Mouse (Mus musculus) spleen, postnatal 4 days (tissue): ENCODE data around the gene Dst.
A peak's percentile ranks its signal among the peaks of the same experiment; 100 is the strongest.

Experiments used
- DNase-seq, 2 experiments: peaks; one replicate each; pipeline ENCODE4 v3.0.0; 2022; ENCODE audit warnings: low spot score in 2 of 2

Dst gene

DNA sequence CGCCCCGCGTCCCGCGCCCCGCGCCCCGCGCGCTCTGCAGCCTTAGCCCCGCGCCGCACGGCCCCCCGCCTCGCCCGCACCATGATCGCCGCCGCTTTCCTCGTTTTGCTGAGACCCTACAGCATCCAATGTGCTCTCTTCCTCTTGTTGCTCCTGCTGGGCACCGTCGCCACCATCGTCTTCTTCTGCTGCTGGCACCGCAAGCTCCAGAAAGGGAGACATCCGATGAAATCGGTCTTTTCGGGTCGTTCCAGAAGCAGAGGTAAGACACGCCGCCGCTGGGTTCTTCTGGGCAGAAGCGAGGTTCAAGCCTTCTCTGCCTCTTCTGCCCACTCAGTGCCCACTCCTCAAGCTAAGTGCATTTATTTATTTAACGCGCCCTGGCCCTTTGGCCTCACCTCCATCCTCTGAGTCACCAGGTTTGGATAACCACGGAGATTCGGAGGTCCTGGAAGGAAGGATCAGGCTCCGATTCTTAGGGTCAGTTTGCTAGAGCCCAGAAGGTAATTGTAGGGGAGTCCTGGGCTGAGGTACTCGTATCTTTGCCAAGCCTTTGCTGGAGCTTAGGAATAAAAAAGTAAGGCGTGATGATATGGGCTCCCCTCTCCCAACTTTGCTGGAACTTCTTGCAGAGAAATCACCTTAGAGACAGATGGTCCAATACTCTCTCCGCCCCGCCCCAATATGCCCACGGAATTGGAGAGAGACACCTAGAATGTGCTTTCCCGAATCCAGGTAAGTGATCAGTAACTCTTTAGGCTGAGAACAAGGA, at the start of gene Dst:
Dst (plus strand) TSS at position 35 of the 772 bp plus-strand sequence.
- DNase-seq = no peak

DNA sequence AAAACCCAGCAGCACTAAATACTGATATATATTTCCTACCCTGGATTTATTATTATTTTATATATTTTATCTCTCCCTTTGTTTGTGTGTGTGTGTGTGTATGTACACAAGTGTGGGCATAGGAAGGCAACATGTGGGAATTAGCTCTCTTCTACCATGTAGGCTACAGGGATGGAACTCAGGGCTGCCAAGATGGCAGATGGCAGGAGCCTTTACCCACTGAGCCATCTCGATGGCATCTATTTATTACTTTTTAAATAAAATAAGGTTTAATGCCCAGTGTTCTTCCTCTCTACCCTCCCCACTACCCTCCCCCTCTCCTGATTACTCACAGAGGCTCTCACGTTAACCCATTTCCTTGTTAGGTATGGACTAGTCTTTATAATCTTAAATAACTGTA, 39.0 kb upstream of the Dst start:
- DNase-seq = no peak

DNA sequence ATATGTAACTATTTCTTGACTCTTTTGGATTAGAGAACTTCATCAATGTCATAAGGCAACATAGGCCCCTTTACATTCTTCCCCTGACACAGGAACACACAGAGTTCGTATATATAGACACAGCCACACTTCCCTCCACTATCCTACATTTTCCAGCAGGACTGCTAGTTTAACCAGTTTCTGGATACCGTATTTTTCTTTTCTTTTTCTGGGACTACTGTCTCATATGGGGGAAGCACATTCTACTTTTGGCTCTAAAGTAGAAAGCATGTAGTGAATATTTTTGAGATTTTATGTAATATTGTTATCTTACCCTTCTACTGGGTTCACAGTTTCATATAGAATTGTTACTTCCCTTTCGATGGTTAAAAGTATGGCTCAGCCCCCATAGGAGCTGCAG, 38.6 kb upstream of the Dst start:
- DNase-seq = no peak

DNA sequence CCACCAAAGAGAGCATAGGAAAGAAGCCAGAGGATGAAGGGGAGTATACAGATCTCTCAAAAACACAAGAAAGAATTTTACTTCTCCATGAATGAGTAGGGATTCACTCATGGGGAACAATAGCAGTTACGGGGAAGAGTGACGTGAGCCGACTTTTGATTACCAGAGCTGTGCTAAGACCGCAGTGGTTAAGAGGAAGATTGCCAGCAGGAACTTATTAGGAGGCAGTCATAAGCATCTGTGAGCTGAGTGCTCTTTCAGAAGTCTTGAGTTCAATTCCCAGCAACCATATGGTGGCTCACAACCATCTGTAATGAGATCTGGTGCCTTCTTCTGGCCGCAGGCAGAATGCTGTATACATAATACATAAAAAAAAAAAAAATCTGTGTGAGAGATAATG, 34.5 kb upstream of the Dst start:
- no peak for DNase-seq

DNA sequence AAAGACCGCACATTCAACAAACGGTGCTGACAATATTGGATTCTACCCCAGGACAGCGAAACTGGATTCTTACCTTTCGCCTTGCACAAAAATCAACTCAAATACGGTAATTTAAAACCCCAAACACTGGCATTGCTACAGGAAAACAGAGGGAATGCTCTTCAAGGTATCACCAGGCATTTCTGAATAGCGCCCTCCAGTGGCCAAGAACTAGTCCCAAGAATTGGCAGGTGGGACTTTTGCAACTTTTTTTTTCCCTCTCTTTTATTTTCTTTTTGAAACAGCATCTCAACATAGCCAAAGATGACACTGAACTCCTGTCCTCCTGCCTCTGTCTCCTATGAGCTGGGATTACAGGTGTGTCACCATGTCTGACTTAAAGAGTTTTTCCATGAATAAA, 32.3 kb upstream of the Dst start:
- DNase-seq = no peak

DNA sequence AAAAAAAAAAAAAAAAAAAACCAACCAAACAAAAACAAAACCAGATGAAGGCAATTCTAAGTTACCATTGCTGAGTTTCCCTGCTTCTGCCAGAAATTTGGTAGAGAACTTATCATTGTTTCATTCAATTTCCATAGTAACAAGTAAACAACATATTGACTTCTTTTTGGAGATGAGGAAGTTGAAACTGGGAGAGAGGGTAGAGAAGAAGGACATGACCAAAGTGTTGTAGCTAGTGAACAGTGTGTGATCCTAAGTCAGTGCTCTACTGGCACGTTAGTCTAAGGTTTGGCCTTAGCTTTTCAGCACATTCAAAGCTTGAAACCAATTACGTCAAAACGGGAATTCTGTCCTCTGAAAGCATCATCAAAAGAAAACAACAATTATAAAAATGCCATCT, 31.6 kb upstream of the Dst start:
- DNase-seq = no peak

DNA sequence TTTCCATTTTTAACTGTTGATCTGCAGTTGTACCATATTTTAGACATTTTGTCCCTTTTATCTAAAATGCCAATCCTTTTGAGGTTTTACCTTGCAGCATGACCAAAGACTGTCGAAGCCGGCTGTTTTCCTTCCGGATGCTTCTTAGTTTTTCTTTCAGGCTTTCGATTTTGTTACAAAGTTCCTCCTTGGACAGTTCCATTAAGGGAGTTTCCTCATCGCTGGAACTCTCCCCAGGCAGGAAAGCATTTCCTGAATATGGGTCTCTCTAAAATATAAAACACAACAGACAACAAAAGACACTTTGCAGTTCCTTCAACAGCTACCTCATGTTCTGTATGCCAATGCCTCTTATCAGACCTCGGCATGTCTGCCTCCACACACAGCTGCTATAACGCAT, 29.9 kb upstream of the Dst start:
- DNase-seq = no peak

DNA sequence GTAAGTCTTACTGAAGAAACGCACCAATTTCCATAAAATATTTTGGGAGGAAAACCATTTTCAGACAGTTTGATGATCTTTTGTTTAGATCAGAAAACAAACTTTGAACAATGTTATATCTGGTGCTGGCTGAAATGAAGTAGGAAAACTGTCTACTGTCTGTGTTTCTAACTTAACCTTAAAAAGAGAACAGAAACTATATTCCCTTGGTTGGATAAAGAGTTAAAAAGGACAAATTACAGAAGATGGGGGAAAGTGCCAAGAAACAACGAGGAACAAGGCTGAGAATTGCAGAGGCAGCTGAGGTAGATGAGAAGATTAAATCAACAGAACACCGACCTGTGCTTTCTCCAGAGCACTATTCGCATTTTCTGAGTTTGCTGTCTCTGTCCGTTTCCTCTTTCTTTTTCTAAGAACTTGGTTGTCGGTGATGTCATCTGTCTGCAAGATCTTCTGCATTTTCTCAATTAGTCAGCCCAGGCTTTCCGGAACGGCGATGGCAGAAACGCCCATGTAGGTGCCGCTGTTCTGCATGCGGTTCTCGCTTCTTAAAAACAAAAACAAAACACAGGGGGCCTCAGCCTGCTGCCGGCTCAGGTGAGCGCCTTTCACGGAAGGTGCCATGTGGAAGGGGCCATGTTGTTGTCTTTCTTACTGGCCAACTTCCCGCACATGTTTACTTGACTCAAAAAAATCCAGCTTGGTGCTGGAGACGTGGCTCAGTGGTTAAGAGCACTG, 24.8 kb upstream of the Dst start:
- peak; percentile 22 to 67 for DNase-seq

DNA sequence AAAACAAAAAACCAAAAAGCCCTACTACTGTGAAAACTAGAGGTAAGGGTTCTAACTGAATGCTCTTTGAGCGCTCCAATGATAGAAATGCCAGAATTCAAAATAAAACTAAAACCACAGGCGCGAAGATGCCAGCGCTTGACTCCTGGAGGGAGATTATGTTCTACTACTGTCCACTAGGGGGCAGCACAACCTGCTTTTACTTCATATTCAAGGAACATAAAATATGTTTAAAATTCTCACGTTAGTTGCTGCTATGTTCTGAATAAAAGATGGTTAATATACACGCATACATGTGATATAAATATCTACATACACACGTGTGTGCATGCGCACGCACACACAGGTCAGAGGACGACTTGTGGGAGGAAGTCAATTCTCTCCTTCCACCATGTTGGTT, 15.2 kb upstream of the Dst start:
- DNase-seq = peak in 1 of 2 experiments; percentile 70

DNA sequence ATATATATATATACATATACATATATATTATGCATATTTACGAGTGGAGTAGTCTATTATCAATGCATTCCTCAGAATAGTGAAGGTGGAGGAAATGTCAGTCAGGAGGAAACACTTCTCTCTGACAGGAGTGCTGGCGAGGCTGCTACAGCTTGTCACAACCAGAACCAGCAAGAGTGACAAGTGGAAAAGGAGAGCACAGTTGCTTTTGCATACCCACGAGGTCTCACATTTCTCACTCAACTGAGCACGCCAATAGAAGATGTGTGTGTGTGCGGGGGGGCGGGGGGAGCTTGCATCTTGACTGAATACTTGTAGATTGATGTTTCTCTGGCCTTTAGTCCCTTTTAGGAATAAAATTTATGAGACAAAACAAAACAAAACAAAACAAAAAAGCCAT, 11.9 kb upstream of the Dst start:
- no peak for DNase-seq

DNA sequence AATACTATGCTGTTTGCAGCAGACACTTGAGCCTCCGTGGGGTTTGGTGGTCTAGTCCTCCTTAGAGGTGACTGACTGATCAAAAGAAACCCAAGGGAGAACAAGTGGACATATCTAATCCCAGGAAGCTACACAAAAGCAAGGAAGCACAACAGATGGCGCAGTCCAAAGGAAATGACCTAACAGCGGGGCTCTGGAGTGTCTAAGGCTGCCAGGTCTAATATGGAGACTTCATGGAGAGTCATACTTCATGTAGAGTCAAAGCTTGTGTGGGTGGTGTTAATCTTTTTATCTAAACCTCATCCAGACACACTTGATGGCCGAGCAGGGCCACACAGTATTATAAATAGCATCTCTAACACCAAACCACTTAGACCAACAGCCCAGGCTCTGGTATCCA, 11.4 kb upstream of the Dst start:
- no peak for DNase-seq

DNA sequence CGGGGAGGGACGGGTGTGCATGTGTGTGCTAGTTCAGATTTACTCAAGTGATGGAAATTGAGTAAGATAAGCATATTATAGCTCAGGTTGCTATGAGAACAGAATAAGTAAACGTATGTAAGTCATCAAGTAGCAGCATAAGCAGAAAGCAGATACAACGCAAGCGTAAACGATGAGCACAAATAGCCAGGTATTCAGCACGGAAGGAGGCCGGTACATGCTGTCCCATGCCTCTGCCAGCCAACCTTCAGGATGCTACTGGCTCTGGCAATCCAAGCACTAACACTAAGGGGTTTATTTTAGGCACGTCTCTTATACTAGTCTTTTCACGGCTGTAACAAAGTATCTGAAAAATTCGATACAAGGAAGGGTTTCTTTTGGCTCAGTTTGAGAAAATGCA, 10.6 kb upstream of the Dst start:
- DNase-seq = no peak

DNA sequence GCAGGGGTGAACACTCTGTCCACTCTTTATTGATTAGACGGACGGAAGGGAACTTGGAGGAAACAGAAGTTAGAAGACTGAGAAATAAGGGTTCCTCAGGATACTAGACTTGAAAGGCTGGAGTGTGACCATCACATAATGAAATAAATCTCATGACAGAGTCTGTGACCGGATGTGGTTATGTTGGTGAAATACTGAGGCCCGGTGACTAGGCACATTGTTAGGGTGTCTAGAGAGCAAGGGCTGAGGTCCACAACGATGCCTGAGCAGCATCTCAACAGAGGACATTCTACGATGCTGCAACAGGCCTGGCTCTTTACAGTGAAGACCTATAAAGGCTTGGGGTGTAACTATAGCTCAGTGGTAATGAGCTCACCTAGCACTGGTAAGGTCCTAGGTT, 9.7 kb upstream of the Dst start:
- no peak for DNase-seq

DNA sequence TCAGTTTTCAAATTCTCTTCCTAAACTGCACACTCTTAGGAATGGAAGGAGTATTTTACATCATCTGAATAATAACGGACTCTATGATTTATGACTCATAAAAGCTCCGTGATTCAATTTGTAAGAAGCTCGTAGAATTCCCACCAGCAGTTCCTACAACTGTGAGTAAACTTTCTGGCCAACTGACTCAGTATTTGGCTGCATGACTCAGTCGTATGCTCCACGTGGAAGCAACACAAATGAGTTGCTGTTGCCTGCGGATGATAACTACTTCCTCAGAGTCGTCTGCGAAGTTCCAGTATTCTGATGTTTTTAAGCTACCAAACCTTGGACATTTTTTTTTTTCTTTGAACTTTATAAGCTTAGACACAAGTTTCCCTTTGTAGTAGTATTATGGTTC, 7.8 kb upstream of the Dst start:
- DNase-seq = no peak

DNA sequence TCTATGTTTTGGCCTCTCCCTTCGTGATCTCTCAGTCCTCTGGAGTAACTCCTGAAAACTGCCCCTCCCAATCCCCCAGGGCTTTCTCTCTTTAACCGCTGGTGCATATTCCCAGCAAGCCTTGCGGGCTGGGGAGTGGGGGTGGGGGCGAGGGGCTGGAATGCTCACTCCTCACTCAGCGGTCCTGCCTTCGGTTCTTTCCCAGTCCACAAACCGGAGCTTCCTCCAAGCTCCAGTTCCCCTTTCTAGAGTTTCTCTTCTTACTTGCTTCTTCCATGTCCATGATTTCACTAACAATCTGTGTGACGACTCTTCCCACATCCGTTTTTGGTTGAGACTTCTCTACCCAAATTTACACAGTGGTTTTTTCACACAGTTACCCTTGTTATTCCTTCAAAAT, 4.4 kb upstream of the Dst start:
- no peak for DNase-seq

DNA sequence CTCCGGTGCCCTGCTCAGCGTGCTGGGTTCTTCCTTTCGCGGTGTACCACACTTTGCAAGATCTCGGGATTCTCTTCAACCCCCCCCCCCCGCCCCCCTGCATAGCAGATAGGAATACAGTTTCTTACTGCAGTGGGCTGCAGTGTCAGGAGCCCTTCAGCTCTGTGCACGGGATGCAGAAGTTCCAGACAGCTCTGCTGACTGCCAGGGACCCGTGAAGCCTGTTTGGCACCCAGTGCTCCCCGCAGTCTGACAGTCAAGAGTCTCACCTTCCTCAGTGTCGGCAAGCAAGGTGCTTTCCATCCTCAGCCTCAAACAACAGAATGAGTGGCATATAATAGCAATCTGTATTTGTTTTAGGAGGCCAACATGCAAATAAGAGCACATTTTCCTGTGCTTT, 1.8 kb upstream of the Dst start:
- no peak for DNase-seq

DNA sequence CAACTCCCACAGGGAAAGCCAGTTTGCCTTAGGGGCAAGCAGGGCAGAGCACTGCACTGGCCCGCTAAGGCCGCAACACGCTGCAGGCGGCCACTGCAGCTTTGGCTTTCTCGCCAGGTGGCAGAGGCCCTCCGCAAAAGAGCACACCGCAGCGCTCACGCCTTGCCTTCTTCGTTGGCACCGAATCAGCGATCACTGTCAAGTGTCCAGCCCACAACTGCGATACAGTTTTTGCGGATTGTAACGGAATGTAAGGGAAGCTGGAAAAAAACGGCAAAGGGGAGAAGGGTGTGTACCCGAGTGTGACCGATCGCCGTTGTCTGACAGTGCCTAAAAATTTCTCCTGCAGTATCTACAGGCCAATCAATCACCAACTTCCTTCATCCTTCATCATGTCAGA, 1.1 kb upstream of the Dst start:
- DNase-seq = no peak

DNA sequence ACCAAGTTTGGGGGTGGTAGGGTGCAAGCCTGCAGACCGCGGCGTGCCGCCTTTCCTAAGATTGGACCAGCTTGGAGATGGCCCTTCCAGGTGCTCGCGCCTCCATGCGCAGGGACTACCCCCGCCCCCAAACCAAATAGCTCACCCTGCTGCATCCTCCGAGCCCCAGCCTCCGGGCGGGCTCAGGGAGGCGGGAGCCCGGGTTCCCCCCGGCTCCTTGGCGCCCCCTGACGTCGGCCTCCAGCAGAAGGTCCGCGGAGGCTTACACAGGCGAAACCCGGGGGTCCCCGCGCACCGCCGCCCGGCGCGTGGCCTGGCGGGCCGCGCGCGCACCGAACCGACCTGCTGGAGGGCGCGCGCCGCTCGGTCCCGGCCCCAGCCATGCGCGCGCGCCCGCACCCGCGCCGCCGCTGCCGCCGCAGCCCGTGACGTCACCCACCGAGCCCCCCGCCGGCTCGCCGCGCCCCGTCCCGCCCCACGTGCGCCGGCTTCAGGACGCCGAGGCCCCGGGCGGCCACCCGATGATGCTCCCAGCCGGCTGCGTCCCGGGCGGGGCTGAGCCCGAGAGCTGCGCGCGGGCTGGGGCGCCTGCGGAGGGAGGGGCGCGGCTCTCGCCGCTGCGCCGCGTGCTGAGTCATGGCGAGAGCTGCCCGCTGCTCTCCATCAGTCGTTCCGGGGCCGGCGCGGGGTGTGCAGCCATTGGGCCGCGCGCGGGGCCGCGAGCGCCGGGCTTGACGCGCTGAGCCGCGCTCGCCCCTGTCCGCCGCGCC, 419 bp upstream of the Dst start, which contains the start of gene Bend6:
Bend6 (minus strand) TSS at position 396 of the 770 bp plus-strand sequence.
- peak in 1 of 2 experiments; percentile 69 for DNase-seq

DNA sequence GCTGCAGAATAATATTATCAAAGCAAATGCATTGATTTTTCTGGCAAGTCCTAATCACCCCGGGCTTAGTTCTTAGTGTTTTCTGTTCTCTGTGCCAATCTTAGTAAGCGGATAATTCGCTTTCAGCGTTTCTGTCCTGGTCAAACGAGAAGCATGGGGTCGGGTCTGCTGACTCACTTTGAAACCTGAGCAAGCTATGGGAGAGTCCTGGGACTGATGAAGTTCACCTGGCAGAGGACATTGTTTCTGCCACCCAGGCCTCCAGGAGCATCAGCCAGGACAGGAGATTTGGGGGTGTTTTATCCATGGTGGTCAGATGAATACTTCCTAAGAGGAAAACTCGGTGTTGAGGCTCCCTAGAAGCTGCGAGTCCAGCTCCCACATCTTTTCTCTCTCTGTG, 3.6 kb downstream of the Dst start:
- no peak for DNase-seq

DNA sequence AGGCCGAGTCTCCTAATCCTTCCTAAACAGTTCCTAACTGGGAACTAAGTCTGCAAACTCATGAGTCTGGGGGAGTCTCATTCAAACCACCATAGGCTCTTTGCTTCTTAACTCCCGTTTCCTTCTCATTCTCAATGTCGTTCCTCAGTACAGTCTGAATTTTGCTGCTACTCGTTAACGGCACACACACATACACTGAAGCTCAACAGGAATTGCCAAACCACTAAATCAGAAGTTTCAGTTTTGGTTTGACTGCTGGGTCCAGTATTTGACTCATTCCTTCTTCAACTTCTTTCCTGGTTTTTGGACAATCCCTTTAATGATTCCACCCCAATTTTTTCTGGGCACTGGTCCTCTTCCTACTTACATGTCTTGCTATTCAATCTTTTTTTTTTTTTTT, 8.5 kb downstream of the Dst start:
- no peak for DNase-seq

DNA sequence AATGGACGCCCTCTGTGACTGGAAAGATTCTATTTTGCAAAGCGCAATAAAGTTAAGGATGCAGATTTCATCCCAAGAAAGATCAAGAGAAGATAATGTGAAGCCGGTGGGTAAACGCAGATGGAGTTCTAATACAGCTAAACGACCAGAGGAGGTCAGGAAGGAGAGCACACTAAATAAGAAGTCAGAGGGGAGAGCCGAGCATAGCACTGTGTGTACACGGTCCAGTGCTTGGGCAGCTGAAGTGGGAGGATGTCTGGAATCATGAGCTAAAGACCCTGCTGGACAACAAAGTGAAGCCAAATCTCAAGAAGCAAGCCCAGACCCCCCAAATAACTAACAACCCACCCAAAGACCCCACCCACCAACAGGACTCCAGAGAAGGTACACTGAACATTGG, 14.9 kb downstream of the Dst start:
- no peak for DNase-seq

DNA sequence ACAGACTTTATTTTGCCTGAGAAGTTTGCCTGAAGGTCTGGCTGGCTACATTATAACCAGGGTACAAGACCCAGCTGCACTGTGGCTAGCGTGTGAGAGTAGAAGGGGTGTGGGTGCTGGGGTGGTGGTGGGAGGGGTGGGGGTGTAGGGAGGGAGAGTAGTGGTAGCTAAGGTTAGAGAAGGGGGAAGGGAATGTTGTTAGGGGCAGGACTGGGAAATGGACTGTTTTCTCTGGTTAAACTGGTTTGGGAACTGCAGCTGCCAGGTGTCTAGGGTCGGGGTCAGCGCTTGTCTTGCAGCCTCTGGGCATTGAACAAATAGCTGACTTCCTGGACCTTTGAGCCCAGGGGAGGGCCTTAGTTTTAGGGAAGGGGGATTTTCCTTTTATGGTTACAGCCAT, 17.3 kb downstream of the Dst start:
- DNase-seq = no peak

DNA sequence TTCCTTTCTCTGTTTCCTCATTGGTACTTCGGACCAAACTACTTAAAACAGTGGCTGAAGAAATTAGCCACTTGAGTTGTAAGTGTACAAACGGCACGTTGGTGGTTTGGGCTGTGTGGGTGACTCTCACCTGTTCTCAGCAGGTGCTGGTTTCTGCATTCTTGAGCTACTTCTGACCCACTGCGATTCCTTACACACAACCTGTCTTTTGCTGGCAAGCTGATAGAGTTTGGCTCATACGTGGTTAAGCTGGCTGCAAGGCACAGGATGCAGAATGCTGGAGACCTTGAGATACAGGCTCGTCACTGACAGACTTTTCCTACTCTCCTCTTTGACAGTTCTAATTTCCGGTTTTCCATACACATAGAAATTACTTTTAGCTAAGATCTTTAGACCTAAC, 19.4 kb downstream of the Dst start:
- DNase-seq = no peak
